Mouse (Mus musculus) adrenal gland, postnatal 4 days (tissue): Measurements from ENCODE around the gene Gm3417. TPM values are rescaled to one million over a fixed set of nuclear protein-coding genes. Genes with fewer than 3 reads are reported as not detected.

ENCODE experiments used
- total RNA-seq, 2 experiments: library from RNA; stranded (reverse); gene quantifications; 2 replicates each; pipeline ENCODE4 v1.2.3; 2021

The Gm3417 gene
- total RNA-seq, 2 experiments from 2014 or later = not detected

Other genes starting within 250 kb of the Gm3417 start
- gene Wdr27, start 35.6 kb downstream of the Gm3417 start, total RNA-seq = 1 to 10 TPM; 7.2 to 9.2 TPM
- 10 to 100 TPM; 37.3 to 39.5 TPM for gene 1600012H06Rik, start 35.6 kb downstream of the Gm3417 start, total RNA-seq
- 10 to 100 TPM; 76.9 to 81.2 TPM for gene Phf10, start 17.5 kb downstream of the Gm3417 start, total RNA-seq
- gene 9030025P20Rik, start 322 bp downstream of the Gm3417 start, total RNA-seq = 10 to 100 TPM; 10.4 to 12.2 TPM
- gene Gm3435, start 31.4 kb upstream of the Gm3417 start, total RNA-seq = 1 to 10 TPM; 6.7 to 9.4 TPM
- gene Ermard, start 62.4 kb upstream of the Gm3417 start, total RNA-seq = 10 to 100 TPM; 91.8 to 93.3 TPM
- gene Tcte3, start 62.7 kb upstream of the Gm3417 start, total RNA-seq = 1 to 10 TPM; 5.3 to 6.7 TPM
- 1 to 10 TPM; 8.4 to 8.8 TPM for gene Gm3448, start 62.7 kb upstream of the Gm3417 start, total RNA-seq